Mouse (Mus musculus) adrenal gland, adult 2 months (tissue): ENCODE results near the gene Arl14. TPM values are rescaled to one million over a fixed set of nuclear protein-coding genes. Genes with fewer than 3 reads are reported as not detected.

ENCODE experiments used
- DNase-seq: peaks from one replicate; pipeline ENCODE4 v3.0.0; 2021
- polyA plus RNA-seq: library from polyadenylated mRNA; depleted of rRNA; stranded (reverse); fragments of >200 nt; gene quantifications from 2 replicates; pipeline ENCODE4 v1.2.3, GENCODE M21; 2012; rRNA removed
- total RNA-seq, 2 experiments: library from RNA; stranded (reverse); gene quantifications; 2 replicates each; pipeline ENCODE4 v1.2.3; 2021

Arl14 gene
- total and polyA plus RNA-seq, 3 experiments = not detected

DNA sequence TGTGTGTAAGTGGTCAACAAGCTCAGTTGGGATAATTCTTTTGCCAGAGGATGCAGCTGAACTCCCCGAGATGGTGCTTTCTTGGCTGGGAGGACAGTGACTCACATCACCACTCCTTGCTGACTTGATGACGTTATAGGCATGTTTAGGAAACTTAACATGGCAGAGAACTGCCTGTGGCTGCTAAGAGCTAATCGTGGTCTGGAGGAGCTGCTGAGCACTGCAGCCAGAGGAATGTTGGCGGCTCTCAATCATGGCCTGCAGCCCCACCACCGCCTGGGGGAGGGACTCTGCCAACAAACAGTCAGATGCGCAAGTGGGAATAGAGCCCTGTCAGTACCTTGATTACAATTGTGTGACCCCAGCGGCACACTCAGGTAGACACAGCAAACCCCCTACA lies 49.6 kb downstream of the Arl14 start:
- DNase-seq = no peak

Other genes with a start within 250 kb of the Arl14 start
- gene Ift80, start 217.8 kb upstream of the Arl14 start, total RNA-seq = 10 to 100 TPM; 21.1 to 31.4 TPM
- gene Ift80, start 217.8 kb upstream of the Arl14 start, polyA plus RNA-seq = 0.64 and 0.88 TPM in 2 replicates
- gene Smc4, start 217.7 kb upstream of the Arl14 start, total RNA-seq = 10 to 100 TPM; 26.1 to 26.9 TPM
- 5.7 and 6.2 TPM in 2 replicates for gene Smc4, start 217.7 kb upstream of the Arl14 start, polyA plus RNA-seq
- 1 to 10 TPM; 5.4 to 6.7 TPM for gene Trim59, start 177.7 kb upstream of the Arl14 start, total RNA-seq
- 0.78 and 0.97 TPM in 2 replicates for gene Trim59, start 177.7 kb upstream of the Arl14 start, polyA plus RNA-seq
- gene Kpna4, start 95.3 kb upstream of the Arl14 start, total RNA-seq = 10 to 100 TPM; 49.9 to 71.0 TPM
- gene Kpna4, start 95.3 kb upstream of the Arl14 start, polyA plus RNA-seq = 7.2 and 7.7 TPM in 2 replicates
- gene Ppm1l, start 94.4 kb downstream of the Arl14 start, total RNA-seq = 10 to 100 TPM; 12.2 to 13.5 TPM
- gene Ppm1l, start 94.4 kb downstream of the Arl14 start, polyA plus RNA-seq = 2.4 and 3.1 TPM in 2 replicates